Mouse (Mus musculus): Measurements from ENCODE around the gene Hnrnph3.

Hnrnph3 gene

DNA sequence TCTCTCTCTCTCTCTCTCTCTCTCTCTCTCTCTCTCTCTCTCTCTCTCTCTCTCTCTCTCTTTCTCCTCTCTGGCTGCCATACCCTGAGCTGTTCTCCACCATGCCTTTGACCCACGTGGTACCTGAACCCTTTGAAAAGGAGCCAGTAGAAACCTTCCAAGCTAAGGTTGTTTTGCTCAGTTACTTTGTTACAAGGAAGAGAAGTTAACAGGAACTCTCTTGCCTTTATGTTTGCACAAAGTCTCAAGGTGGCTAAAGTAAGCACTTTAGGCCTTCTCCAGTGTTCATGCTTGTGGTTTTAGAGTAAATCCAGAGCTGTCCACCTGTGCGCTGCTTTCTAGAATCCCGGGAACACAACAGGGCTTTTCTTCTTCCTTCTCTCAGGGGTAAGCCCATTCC is 8.2 kb upstream of the Hnrnph3 start:
- DNase-seq (ENCODE audit: extremely low spot score) = no peak

DNA sequence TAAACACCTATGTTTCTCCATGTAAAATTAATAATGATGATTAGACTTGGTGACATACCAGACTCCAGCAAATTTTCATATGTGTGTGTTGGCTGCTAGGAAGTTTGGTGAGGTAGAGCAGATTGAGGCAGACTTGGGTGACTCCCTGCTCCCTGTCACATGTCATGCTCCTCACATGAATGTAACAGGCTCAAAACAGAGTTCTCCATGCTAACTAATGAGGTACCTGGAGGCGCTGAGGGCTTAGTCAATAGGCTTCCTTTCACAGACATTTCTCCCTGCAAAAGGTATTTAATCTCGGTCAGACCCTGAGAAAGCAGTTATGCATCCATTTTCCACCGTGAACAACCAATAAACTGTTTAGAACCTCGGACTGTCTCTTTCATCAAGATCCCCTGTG is 4.4 kb upstream of the Hnrnph3 start:
- no peak for DNase-seq (ENCODE audit: extremely low spot score)

DNA sequence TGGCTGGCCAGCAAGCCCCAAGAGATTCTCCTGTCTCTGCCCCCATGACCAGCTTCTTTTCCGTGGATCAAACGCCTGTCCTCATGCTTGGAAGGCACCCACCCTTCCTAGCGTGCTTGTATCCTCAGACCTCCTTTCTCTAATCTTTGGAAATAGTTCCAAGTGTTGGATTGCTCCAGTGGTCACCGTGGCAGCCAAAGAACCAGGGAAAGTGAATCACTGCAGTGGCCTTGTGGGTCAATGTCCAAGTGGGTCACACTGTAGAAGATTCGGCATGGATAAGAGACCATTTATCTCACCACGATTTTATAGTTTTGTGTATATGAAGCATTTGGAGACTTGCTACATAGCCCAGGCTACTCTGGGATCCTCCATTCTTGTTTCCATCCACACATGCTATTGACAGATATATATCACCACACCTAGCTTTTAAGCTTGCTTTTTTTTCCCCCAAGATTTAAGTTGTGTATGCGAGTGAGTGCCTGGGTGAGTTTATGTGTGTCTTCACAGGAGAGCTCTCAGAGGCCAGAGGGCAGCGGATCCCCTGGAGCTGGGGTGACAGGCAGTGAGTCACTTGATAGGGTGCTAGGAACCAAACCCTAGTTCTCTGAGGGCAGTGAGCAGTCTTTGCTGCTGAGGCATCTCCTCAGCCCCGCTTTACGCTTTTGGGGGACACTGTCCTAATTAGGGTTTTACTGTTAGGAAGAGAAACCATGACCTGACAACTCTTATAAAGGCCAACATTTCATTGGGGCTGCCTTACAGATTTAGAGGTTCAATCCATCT is 3.6 kb upstream of the Hnrnph3 start:
- DNase-seq (ENCODE audit: extremely low spot score) = no peak

DNA sequence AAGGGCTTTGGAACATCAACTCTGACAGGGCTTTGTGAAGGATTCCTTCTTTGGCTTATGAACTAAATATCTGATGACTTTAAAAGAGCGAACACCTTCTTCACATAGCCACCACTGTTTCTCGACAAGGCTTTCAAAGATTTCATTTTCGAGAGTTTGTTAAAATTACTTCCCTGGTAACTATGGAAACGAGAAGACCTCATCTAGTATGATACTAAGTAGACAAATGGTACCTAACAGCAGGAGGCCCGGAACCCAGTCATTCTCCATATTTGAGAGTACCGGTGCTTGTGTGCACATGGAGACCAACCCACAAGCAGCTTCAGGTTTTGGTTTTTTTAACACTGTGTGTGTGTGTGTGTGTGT is 2.8 kb upstream of the Hnrnph3 start:
- DNase-seq (ENCODE audit: extremely low spot score) = no peak

DNA sequence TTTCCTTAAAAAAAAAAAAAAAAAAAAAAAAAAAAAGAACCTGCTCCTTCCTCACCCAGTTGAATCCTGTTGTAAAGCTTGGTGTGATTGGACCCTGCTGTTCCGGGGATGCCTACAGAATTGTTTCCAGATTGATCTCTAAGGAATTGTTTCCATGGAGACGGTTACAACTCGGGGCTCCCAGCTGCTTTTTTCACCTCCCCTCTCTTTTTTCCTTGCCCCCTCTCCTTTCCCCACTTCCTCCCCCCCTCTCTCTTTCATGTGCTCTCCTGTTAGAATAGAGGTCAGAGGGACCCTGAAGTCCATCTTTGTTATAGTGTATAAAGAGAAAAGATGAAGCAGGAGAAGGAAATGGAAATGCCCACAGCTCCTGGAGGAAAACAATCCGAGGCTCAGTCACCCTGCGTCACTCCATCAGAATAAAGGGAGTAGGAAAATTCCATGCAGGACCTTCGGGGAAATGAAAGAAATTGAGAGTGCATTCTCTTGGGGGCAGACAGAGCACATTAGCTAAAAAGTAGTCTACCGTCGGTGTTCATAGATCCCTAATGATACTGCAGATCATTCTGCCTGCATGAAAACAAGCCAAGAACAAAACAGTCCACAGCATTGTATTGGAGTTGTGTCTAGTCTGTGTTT is 2.3 kb upstream of the Hnrnph3 start:
- peak; percentile 62 for DNase-seq (ENCODE audit: extremely low spot score)

DNA sequence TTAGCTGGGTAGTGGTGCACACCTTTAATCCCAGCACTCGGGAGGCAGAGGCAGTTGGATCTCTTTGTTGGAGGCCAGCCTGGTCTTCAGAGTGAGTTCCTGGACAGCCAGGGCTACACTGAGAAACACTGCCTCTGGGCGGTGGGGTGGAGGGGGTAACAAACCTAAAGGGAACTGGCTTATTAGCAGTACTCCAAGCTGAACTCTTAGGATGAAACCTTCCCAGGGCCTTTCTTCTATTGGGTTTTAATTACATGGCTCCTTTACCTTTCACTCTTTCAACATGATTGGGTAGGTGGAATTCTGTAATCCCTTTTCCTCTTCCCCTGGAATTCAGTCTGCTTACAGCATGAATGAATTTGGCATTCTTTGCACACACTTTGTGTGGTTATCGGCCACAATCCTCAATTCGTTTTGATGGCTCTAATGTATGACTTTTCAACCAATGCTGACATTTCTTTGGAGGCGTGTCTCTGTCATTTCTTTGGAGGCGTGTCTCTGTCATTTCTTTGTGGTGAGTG is 1.5 kb upstream of the Hnrnph3 start:
- DNase-seq (ENCODE audit: extremely low spot score) = peak; percentile 53

DNA sequence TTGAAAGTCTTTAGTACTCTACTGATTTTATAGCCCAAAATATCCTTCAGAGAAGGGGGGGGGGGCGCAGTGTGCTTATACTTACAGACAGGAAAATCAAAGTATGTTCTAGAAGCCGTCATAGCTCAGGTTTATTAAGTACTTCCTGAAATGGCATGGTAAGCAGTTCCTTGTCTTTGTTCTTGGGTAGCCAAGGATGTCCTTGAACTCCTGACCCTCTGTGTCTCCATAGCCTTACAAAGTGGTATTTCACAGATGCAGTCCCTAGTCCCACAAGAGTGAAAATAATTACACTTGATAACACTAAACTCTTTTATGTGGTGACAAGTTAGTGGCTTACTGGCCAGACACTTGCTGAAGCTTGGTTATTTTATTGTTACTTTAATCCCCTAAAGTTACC is 999 bp upstream of the Hnrnph3 start:
- DNase-seq (ENCODE audit: extremely low spot score) = no peak

DNA sequence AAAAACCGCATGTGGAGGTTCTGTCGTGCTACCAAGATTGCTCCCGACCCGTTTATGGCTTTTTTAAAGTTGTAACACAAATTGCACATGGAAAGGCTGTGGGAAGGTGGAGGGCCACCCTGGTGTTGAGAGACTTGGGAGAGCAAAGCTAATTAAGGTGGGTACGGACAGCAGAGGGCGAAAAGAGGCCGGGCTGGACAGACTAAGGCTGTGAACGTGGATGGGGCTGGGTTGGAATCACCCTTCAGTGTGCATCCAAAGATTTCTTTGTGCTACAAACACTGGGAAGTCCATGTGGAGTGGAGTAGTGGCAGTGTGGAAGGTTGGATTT is 528 bp upstream of the Hnrnph3 start:
- DNase-seq (ENCODE audit: extremely low spot score) = no peak

DNA sequence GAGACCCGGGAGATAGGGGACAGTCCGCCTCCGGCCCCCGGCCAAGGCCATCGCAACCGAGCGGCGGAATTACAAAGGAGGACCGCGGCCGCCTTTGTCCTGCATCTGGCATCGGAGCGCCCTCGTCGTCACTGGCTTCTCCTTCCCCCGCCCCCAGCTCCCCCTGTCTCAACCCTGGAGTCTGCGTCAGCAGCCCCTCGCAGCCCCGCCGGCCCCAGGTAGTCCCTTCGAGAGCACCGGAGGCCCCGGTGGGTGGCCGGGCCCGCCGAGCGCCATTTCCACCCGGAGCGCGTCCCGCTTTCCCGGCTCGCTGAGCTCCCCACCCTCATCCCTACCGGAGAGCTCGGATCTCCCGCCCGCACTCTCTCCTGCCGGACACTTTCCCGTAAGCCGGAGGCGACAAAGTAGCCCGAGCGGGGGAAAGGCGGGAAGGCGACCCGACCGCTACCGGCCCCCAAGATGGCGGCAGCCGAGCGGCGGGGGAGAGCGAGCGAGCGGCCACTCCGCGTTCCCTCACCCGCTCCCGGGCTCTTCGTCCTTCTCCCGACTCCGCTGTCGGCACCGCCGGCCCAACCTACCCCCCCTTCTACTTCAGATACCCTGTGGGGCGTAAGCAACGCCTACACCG is 782 bp downstream of the Hnrnph3 start:
- no peak for DNase-seq (ENCODE audit: extremely low spot score)

DNA sequence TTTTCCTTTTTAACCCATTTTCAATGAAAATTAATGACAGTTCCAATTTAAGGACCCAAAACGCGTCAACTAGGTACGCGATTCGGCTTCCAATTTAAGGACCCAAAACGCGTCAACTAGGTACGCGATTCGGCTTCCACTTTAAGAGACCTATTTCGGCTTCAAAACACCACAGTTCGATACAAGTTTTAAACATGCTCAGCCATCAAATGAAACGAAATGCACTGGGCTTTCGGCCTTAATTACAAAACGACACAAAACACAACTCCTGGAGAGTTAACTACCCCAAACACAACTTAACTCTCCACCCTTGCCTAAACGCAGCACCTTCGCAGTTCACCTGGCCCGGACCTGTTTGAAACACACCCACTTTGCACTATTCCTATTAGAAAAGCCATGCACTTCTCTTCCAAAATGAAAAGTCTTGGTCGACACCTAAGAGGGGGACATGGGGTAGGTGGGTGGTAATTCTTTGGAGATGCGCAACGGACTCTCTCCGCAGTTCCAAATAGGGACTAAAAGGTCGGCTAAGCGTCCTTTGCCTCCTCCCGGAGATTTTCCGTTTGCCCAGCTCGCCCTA is 1.4 kb downstream of the Hnrnph3 start:
- no peak for DNase-seq (ENCODE audit: extremely low spot score)

DNA sequence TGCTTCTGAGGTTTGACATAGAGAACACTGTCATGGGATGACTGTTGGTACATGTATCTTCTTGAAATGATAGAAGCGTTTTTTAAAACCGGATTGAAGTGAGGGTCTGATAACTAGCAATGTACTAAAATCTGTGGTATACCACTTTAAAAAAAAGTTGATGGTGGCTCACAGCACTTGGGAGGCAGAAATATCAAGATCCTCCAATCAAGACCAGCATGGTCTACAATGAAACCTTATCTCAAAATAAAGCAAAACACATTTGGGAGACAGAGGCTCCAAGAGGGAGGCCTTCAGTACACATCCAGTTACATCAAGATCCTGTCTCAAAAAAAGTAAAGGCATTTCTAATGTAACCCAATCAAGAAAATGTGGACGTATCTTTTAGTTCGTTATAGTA is 2.3 kb downstream of the Hnrnph3 start:
- no peak for DNase-seq (ENCODE audit: extremely low spot score)

DNA sequence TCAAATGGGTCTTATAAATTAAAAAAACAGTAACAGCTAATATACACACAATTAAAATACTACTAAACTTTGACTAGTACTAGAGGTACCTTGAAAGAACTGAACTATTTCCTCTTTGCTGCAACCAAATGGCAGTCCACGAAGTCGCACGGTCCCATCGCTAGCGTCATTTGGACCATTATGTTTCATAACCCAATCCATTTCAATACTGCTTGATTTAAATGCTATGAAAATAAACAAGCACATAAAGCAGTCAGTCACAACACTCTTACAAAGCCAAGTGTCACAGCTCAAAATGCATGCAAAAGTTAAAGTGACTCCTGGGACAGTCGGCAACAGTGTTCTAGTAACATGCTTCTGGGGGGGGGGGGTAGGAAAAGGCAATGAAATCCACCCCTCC is 4.7 kb downstream of the Hnrnph3 start:
- no peak for DNase-seq (ENCODE audit: extremely low spot score)

DNA sequence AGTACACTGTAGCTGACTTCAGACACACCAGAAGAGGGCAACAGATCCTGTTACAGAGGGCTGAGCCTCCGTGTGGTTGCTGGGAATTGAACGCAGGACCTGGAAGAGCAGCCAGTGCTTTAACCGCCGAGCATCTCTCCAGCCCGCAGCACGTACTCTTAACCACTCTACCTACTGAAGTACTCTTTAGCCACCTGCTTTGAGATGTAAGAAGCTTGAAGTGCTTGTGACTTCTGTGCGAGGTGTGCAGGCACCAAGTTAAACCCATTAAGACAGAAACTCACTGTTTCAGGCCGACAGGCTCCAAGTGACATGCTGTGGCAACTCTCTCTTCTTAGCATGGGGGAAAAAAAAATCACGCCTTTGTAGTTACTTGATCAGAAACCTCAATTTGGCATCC is 9.8 kb downstream of the Hnrnph3 start:
- DNase-seq (ENCODE audit: extremely low spot score) = no peak

DNA sequence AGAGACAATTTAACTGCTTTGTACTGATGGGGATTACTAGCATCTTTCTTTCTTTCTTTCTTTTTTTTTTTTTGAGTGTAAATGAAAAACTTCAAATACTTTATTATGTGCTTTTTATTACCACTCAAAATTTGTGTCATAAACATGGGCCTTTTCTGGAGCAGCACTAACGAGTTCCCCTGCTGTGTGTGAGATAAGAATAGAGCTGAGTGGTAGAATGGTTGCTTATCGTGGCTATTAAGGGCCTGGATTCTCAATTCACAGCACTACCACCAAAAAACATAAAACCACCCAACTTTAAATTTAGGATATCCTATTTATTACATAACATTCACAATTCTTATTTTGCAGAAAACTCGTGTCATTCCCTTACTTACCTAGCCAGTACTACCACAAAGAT is 10.5 kb downstream of the Hnrnph3 start:
- DNase-seq (ENCODE audit: extremely low spot score) = no peak

DNA sequence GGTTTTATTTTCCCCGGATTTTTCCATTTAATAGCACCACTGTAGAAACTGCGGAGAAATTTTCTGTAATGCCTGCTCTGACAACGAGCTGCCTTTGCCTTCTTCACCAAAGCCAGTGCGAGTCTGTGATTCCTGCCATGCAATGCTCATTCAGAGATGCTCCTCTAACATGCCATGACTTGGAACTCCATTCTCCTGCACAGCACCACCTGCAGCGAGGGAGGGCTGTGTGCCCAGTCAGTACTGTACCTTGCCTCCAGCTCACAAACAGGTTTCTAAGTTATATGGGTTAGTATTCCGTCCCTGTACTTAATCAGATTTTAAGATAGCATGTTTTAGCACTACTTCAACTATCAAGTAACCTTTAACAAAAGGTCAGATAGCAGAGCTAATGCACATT is 12.5 kb downstream of the Hnrnph3 start:
- DNase-seq (ENCODE audit: extremely low spot score) = no peak

DNA sequence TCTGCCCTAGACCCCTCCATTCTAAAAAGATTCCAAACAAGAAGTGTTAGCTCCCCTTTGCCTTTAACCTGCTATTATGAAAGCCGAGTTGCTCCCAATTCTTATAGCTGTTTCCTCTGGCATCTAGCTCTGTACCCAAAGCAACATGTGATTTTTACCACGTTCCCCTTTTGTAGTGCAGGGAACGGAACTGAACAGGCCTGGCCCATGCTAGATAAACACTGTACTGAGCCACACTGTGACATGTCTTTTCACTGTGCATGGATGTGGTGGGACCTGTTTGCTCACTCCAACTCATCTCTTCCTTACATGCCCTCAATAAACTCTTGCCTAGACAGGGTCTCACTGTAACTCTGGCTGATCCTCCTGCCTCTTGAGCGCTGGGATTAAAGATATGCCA is 13.7 kb downstream of the Hnrnph3 start:
- no peak for DNase-seq (ENCODE audit: extremely low spot score)

DNA sequence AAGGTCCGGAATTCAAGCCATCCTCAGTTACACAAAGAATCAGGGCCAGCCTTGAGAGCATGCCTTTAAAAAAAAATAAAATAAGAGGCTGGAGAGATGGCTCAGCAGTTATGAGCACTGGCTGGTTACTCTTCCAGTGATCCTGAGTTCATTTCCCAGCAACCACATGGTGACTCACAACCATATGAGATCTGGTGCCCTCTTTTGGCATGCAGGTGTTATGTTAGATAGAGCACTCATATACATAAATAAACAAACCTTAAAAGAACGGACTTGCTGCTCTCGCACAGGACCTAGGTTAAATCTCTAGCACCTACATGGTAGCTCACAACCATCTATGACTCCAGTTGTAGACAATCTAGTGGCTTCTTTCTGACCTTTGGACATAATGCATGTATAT is 15.8 kb downstream of the Hnrnph3 start:
- no peak for DNase-seq (ENCODE audit: extremely low spot score)

DNA sequence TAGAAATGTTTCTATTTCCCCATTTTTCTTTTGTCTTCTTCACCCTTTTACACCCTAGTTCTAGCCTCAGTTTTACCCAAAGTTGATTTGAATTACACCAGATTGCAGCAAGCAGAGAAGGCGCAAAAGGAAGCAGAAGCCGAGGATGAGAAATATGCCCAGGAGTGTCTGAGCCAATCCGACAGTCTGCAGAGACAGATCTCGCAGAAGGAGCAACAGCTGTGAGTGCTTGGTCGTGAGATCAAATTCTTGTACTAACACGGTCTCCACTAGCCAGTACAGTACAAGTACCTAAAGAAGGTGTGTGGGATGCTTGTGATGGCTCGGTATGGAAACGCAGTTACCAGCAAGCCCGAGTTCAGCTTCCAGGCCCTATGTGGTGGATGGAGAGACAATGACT is 19.5 kb downstream of the Hnrnph3 start:
- no peak for DNase-seq (ENCODE audit: extremely low spot score)

DNA sequence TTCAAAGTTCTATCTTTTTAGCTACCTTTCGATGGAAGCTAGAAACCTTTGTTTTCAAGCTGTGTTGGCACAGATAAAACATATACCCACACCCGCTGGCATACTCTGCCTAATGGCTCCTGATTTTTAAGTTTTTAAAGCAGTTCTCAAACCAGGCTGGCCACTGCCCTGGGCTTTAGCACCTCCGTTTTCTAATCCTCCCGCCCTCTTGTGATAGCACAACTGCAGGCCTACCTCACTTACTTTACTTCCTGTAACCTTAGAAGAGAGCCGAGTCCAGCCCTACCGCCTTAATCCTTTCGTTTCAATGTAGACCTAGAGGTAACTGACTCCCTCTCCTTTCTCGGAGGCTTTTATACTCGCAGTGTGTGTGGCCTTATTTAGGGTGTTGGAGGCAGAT is 20.8 kb downstream of the Hnrnph3 start:
- DNase-seq (ENCODE audit: extremely low spot score) = no peak

DNA sequence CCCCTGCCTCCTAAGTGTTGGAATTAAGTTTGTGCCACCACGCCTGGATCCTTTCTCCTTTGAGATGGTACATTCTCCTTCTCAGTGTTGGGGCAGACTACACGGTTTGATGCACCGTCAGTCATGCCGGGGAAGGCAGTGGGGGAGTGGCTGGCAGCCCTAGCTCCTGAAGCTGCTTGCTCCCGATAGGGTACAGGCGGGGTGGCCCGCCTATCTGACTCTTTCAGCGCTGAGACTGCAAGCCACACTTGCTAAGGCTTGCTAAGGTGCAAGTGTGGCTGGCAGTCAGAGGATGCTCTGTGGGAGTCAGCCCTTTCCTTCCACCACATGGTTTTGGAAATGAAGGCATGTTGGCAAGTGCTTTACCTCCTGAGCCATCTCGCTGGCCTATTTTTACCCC is 23.4 kb downstream of the Hnrnph3 start:
- no peak for DNase-seq (ENCODE audit: extremely low spot score)

DNA sequence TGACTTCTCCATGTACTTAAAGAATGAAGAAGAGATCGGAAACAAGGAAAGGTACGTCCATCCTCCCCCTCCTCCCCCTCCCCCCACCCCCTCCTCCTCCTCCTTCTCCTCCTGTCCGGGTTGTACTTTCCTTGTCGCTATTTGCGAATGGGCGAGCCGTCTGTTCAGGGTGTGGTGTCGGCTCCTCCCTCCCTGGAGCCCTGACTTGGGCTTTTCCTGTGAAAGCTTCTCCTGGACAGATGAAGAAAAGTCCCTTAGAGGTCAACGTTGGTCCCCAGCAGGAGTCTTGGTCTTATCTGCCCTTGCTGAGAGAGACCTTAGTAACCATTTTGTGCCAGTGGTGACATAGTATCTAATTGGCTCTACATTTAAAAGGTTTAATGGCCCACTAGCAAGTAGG is 30.0 kb downstream of the Hnrnph3 start:
- no peak for DNase-seq (ENCODE audit: extremely low spot score)

DNA sequence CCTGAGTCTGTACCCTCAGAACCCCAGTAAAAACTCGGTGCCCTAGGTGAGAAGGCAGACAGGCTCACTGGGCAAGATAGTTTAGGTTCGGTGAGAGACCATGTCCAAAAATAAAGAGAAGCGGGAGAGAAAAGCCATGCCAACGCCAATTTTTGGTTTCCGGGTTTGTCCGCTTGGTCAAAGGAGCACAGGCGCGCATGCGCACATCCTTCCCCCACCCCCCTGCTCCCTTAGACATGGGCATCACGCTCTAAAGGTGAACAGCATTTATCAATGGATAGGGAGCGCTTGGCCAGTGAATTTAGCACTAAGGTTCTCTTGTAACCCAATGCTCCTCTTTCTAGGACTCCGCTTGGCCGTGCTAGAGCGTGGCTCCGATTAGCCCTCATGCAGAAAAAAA is 33.4 kb downstream of the Hnrnph3 start:
- no peak for DNase-seq (ENCODE audit: extremely low spot score)

DNA sequence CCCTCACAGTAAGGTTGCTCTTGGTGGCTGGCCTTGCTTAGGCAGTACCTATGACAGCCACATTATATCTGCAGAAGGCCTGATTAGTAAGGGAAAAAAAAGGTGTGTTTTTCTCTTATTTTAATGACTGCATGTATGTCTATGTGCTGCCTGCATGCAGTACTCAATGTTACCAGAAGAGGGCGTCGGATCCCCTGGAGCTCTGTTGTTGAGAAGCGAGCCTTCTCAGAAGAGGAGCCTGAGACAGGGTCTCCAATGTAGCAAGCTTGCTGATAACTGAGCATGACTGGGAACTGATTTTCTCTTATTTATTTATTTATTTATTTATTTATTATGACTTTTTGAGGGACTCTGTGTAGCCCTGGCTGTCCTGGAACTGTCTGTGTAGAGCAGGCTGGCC is 36.7 kb downstream of the Hnrnph3 start:
- no peak for DNase-seq (ENCODE audit: extremely low spot score)

All from embryo, embryonic 9.5 days (tissue).